Mouse (Mus musculus) left cerebral cortex, postnatal 25 days (tissue): Measurements from ENCODE around the gene Clspn. TPM values are rescaled to one million over a fixed set of nuclear protein-coding genes. Genes with fewer than 3 reads are reported as not detected.
"Not testable (repeated sequence)": the region's sequence is repeated elsewhere in the genome, so short reads cannot be mapped to it uniquely, and the experiment has no call there.

Experiments
- DNase-seq, 2 experiments: peaks; one replicate each; pipeline ENCODE4 v3.0.0; 2022; ENCODE audit warnings: low spot score in 2 of 2, mixed read lengths in 1 of 2
- intact Hi-C: fragments of 180-260 bp; cut with DNase I; formaldehyde crosslinking; loops from one replicate; pipeline ENCODE4 v1.15.1; 2025
- total RNA-seq, 2 experiments: library from RNA; stranded (reverse); gene quantifications; 2 replicates each; pipeline ENCODE4 v1.2.3; 2021

Gene Clspn
- total RNA-seq: 1 to 10 TPM; 1.2 to 1.6 TPM

DNA sequence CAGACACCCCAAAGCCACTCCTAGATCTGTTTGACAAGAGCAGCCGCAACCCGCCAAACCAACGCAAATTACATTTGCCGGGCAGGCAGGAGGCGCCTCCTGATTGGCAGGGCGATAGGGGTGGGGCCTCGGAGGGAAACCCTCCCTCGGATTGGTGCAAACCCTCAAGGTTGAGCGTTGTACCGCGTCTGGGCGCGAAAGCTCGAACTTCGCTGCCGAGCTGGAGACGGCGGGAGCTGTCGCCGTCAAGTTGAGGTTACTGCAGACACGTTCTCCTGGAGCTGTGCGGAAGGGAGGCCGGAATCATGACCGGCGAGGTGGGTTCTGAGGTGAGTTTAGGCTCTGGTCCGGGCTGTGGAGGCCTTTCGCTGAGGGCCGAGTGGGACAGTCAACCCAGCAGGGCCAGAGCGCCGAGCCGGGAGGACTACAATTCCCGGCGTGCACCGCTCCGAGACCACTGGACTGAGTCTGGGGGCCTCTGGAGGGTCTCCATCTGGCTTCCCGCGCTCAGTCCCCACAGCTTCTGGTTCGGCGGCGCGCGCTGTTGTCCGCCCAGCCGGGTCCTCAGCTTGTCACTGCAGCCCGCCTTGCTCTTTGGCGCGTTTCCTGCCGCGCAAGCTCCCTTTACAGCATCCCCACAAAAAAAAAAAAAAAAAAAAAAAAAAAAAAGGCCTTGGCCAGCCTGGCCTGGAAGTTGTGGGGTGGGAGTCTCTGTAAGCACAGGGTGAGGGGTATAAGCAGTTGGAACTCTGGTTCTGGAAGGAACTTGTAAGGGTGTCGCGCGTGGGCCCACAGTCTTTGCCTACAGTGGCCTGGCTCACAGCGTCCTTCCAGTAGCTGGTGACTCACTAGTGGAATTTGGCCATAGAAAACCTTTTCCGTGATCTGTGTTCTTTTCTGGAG, at the start of gene Clspn:
Clspn (plus strand) TSS at position 127 of the 903 bp plus-strand sequence.
- intact Hi-C loops: loop anchor here (1.0 to 10.0 kb wide), 4 partner anchors 184 to 758 kb away; partner anchors contain the start of genes Gja4 and Smim12

GRCm38 (mm10) chr4:126508110-126508899, 48.4 kb upstream of the Clspn start:
- no peak for DNase-seq
- intact Hi-C loops: no loop called here

More for the DNA sequence above, at the start of gene Clspn:
- peak; percentile 76 to 84 for DNase-seq

DNA sequence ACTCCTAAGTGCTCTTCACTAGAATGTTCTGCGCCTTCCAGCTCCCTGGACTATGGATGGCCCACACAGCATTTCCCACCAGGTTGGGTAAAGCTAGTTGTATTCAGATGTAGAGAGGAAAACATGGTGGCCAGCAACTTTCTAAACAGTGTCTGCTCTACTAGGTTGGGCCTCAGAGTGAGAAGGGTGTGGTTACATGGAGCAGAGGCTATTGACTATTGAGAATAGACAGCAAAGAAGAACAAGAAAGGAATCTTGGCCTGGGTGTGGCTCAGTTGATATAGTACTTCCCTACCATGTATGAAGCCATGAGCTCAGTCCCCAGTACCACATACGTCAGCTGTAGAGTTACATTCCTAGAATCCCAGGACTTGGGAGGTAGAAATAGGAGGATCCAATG, 47.7 kb upstream of the Clspn start:
- intact Hi-C loops: no loop called here
- no peak for DNase-seq

DNA sequence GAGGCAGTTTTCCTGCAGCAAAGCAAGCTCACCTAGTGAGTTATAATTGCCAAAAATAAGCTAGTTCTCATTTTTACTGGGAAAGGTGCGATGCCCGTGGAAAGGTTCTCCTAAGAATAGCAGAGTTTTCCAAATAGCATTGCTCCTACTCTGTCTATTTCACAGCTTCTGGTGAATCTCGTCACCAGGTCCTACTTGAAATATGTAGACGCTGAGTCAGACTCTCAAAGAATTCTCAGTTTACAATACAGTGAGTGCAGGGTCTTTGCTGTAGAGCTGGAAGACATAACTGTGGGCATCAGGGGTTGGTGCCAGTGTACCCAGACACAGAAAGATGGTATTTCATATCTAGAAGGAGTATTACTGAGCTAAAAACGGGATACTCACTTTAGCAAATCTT, 45.7 kb upstream of the Clspn start:
- DNase-seq: no peak
- intact Hi-C loops: no loop called here

- intact Hi-C loops: no loop called here
Measured at GRCm38 (mm10) chr4:126512308-126513066, 44.2 kb upstream of the Clspn start.

DNA sequence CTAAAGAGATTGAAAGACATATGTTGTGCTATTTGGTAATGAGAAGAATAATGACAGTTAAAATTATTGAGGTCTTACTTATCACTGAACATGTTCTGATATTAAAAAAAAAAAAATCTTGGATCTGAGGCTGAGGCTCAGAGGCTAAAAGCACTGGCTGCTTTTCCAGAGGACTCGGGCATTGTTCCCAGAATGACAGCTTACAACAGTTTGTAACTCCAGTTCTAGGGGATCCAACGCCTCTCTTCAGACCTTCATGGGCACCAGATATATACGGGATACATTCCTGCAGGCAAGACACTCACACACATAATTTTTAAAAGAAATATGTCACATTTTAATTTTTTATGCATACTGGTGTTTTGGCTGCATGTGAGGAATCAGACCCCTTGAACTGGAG, 30.6 kb upstream of the Clspn start:
- intact Hi-C loops: no loop called here
- DNase-seq: no peak

More at GRCm38 (mm10) chr4:126512308-126513066, 44.2 kb upstream of the Clspn start:
- DNase-seq: no peak

DNA sequence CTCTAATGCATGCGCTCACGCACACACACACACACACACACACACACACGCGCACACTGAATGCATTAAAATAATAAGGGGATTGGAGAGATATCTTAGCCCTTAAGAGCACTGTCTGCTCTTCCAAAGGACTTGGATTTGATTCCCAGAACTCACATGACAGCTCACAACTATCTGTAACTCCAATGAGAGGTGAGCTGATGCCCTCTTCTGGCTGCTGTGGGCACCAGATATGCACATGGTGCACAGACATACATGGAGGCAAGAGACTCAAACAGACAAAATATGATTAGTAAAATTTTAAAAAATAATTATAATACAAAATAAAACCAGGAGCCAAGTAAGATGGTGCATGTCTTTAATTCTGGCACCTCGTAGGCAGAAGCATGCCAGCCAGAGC, 29.9 kb upstream of the Clspn start:
- no peak for DNase-seq
- intact Hi-C loops: no loop called here

- intact Hi-C loops: no loop called here
- no peak for DNase-seq
Measured at GRCm38 (mm10) chr4:126532292-126532691, 24.4 kb upstream of the Clspn start.

DNA sequence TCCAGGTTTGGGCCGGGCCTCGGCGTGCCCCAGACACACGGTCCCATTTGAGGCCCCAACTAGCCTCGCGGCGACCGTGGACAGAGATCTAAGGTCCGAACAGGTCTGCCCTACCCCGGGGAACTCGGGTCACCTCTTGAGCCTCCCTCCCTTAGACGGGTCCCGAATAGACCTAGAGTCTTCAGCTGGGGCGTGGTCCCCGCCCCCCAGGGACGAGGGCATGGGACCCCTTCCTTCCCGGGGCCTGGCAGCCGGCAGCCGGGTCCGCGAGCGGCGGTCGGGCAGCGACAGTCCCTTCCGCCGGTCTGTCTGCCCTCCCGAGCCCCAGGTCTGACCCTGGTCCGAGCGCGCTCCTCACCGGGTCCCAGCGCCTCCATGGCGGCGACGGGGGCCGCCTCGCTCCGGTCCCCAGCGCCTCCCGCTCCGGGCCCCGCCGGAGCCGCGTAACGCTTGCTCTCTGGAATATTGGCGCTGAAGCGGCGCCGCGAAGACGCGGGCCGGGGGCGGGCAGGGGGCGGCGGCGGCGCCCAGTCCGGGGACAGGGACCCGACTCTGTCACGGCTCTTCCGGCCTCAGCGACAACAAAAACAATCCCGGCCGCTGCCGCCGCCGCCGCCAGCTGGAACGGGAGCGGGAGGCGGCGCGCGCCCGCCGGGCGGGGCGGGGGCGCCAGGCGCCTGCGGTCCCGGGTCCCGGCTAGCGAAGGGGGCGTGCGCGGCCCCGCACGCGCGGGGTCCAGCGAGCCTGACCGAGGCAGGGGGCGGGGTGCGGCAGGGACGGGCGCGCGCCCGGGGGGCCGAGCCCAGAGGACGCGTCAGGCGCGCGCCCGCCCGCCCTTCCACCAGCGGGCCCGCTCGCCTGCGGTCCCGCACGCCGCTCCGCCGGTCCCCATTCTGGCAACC, 23.7 kb upstream of the Clspn start, which contains the start of gene Ago4:
Ago4 (minus strand) TSS at position 646 of the 902 bp plus-strand sequence.
- intact Hi-C loops: loop anchor here (1.0 kb wide), 1 partner anchor 65 kb away; the partner anchor contains the start of gene Ago1
- DNase-seq: peak; percentile 42 to 43

DNA sequence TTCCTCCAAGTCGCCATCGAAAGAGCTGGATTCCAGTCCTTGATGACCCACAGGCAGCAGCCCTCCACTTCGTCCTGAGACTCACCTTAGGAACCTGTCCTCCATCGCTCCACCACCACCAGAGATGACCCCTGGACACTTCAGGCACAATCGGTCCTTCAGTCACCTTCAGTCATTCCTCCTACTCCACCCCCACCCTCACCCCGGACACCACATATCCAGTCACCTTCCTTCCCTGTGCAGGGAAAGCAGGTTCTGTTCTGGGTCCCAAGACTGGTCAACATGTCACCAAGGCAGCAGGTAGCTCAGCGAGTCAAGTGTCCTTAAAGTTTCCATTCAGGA, 23.0 kb upstream of the Clspn start:
- no peak for DNase-seq
- intact Hi-C loops: loop anchor here (1.0 kb wide), 1 partner anchor 65 kb away; the partner anchor contains the start of gene Ago1

GRCm38 (mm10) chr4:126535631-126536030, 21.1 kb upstream of the Clspn start:
- intact Hi-C loops, DNase-seq: not testable (repeated sequence)

- DNase-seq: no peak
- intact Hi-C loops: no loop called here
Measured at GRCm38 (mm10) chr4:126536865-126537264, 19.9 kb upstream of the Clspn start.

DNA sequence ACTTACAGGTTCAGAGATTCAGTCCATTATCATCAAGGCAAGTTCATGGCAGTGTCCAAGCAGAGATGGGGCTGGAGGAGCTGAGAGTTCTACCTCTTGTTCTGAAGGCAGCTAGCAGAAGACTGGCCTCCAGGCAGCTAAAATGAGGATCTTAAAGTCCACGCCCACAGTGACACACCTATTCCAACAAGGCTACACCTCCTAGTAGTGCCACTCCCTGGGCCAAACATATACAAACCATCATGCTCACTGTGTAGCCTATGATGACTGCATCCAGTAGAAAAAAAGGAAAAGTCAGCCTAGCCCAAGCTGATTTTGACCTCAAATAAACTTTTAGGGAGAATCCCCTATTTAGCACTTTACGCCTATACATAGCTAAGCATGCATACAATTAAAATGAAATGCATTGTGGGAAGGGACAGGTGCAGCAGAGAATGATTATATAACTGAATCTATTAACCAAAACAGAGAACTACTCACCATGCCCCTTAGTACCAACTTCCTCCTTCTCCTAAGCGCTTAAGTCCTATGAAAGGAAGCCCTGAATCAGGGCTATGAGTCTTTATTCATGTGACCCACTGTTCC, 16.2 kb upstream of the Clspn start:
- intact Hi-C loops: no loop called here
- no peak for DNase-seq

DNA sequence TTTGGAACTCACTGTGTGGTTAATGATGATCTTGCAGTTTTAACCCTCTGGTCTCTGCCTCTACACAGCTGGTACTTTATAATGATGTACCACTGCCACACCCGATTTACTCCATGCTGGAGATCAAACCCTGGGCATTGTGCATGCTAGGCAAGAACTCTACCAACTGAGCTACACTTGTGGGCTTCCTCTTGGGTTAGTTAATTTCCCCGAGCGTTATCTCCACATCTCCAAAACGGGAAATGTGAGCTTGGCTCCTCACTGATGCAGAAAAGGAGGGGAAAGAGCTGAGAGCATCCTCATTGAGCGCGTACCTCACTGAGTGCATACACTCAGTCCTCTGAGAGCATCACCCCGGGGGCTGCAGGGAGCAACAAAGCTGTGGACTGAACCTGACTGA, 13.9 kb upstream of the Clspn start:
- DNase-seq: no peak
- intact Hi-C loops: no loop called here

DNA sequence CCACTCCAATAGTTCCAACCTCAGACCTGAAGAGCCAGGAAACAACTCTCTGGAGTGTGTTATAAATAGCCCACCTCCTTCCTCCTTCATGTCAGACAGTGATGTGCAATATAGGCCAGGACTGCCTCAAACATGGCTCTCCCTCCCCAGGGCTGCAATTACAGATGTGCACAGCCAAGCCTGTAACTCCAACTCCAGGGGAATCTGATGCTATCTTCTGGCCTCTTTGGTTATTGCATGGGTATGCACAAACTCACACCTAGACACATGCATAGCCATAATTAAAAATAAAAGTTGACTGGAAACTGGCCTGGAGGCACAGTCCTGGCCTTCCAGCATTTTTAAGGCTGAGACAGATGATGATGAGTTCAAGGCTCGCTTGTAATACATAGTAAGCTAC, 11.7 kb upstream of the Clspn start:
- no peak for DNase-seq
- intact Hi-C loops: no loop called here

DNA sequence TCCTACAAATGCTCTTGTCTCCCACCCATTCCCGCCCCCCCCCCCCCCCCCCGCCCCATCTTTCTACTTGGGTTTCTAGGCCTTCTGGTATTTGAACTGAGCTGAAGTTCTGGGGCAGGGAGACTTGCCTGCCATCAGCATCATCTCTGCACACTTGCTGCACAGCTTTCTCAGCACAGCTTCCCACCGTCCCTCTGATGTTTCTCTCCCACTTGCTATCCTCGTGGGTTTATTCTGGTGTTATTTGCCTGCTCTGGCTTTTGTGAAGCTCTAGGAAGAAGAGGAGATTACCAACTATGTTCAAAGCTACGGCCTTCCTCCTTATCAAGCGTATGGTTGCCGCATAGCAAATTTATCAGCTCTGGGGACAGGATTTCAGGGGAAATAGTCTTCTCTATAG, 11.0 kb upstream of the Clspn start:
- intact Hi-C loops: no loop called here
- peak in 1 of 2 experiments; percentile 14 for DNase-seq

GRCm38 (mm10) chr4:126546183-126546582, 10.6 kb upstream of the Clspn start:
- intact Hi-C loops: no loop called here
- no peak for DNase-seq

DNA sequence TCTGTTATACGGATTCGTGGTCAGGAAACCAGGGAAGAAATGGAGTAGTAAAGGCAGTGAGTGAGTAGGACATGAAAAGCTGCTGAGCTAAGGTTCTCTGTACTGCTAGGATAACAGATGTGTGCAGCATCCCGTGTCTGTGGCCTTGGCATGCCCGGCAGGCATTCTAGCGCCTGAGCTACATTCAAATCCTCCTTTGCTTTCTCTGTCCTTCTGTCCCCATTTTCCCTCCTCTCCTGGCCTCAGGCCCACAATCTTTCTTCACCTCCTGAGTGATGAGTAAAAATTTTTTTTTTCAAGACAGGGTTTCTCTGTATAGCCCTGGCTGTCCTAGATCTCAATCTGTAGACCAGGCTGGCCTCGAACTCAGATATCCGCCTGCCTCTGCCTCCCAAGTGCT, 4.6 kb upstream of the Clspn start:
- intact Hi-C loops: loop anchor here (10.0 kb wide), 2 partner anchors 693 to 763 kb away; partner anchors contain the start of genes Gja4 and Smim12
- peak in 1 of 2 experiments; percentile 15 for DNase-seq
